ENCODE assay signal across 8 mouse cellular contexts in genomic region chr13:99352758-99353489, GRCm38 (mm10). TPM values are rescaled to one million over a fixed set of nuclear protein-coding genes. Genes with fewer than 3 reads are reported as not detected.
DNase-seq lines count a peak whose midpoint lies in the region; ATAC-seq and TF ChIP-seq lines count a peak whose summit lies in the region.

No protein-coding gene starts in this region.

- WGBS in forebrain, embryonic 13.5 days: 13% methylated on average over 28 of the region's 28 CpGs
- 9% methylated on average over 28 of the region's 28 CpGs for WGBS in large intestine, adult 2 months
- 10% methylated on average over 28 of the region's 28 CpGs for WGBS in liver, postnatal 0 days (ENCODE audit: insufficient replicate concordance)
- 10% methylated on average over 28 of the region's 28 CpGs for WGBS in neural tube, embryonic 14.5 days

- peak overlapping the region; percentile 65; the same call in 1 of the 2 replicates for H3K27ac ChIP-seq in forebrain, embryonic 13.5 days
- 0 out of 2 replicates have a peak overlapping the region, but pooled peaks have one; percentile 86 for H3K27ac ChIP-seq in liver, postnatal 0 days (ENCODE audit: low read depth)
- H3K27ac ChIP-seq in neural tube, embryonic 14.5 days (ENCODE audit: low read depth, low read length): peak overlapping the region; percentile 71

- H3K36me3 ChIP-seq in E14TG2a.4 (ENCODE audit: insufficient read depth, low read length): peaks cover 53% of the 10 kb centered on the region
- H3K36me3 ChIP-seq in forebrain, embryonic 13.5 days (ENCODE audit: poor library complexity, severe bottlenecking): peaks cover 22% of the 10 kb centered on the region
- peaks cover 9% of the 10 kb centered on the region; the same call in 1 of the 2 replicates for H3K36me3 ChIP-seq in liver, postnatal 0 days (replicated peaks; ENCODE audit: insufficient read depth, low read length)
- H3K36me3 ChIP-seq in neural tube, embryonic 14.5 days (ENCODE audit: control insufficient read depth, insufficient read depth, low read length): no peaks in the 10 kb centered on the region

- intact Hi-C loops in heart, postnatal 10 days (cut with DNase I): loop anchor here (2.0 to 10.0 kb wide), 4 partner anchors 160 to 752 kb away; partner anchors contain the start of genes Bdp1, Mccc2 and Serf1

- H3K9me3 ChIP-seq in E14TG2a.4 (ENCODE audit: low read length): no peaks in the 10 kb centered on the region
- H3K9me3 ChIP-seq in forebrain, embryonic 13.5 days (replicated peaks): no peaks in the 10 kb centered on the region
- no peaks in the 10 kb centered on the region for H3K9me3 ChIP-seq in liver, postnatal 0 days (ENCODE audit: low read length)
- H3K9me3 ChIP-seq in neural tube, embryonic 14.5 days (ENCODE audit: control insufficient read depth, low read length): no peaks in the 10 kb centered on the region

- peak; percentile 85 for TF ChIP-seq CTCF in E14TG2a.4 (conservative IDR thresholded peaks at IDR 0.05; ENCODE audit: low read length)
- peak; percentile 100 for TF ChIP-seq CTCF in liver, postnatal 0 days (IDR thresholded peaks at IDR 0.05; ENCODE audit: low read depth)

- peak; percentile 100 for ATAC-seq in cerebellum, adult (ENCODE audit: insufficient number of reproducible peaks, low FRiP score, low TSS enrichment)
- peak; percentile 100 for ATAC-seq in forebrain, embryonic 13.5 days
- ATAC-seq in liver, postnatal 0 days: peak; percentile 100
- peak; percentile 100 for ATAC-seq in neural tube, embryonic 14.5 days (ENCODE audit: low read depth)

- H3K9ac ChIP-seq in forebrain, embryonic 13.5 days: peak overlapping the region; percentile 52; the same call in 1 of the 2 replicates
- no peak overlapping the region for H3K9ac ChIP-seq in liver, postnatal 0 days (replicated peaks)
- H3K9ac ChIP-seq in neural tube, embryonic 14.5 days (replicated peaks; ENCODE audit: low read depth, low read length): 0 out of 2 replicates have a peak overlapping the region, but pooled peaks have one; percentile 39

- peak overlapping the region; percentile 75 for H3K4me3 ChIP-seq in E14TG2a.4 (replicated peaks; ENCODE audit: low read length)
- peak overlapping the region; percentile 38 for H3K4me3 ChIP-seq in forebrain, embryonic 13.5 days
- peak overlapping the region; percentile 40 for H3K4me3 ChIP-seq in liver, postnatal 0 days (ENCODE audit: low read depth, low read length)
- H3K4me3 ChIP-seq in neural tube, embryonic 14.5 days (ENCODE audit: low read depth, low read length): peak overlapping the region; percentile 35

- DNase-seq in heart, postnatal 10 days: peak; percentile 96 to 97
- DNase-seq in large intestine, adult 2 months (ENCODE audit: low read depth, low spot score): peak; percentile 96
- DNase-seq in liver, postnatal 0 days: peak; percentile 93
- DNase-seq in testis, postnatal 10 days (ENCODE audit: low spot score): peak; percentile 89

- H3K4me1 ChIP-seq in E14TG2a.4 (replicated peaks; ENCODE audit: low read depth, low read length): peaks cover 55% of the 10 kb centered on the region
- H3K4me1 ChIP-seq in forebrain, embryonic 13.5 days: peaks cover 5% of the 10 kb centered on the region; the same call in 1 of the 2 replicates
- H3K4me1 ChIP-seq in liver, postnatal 0 days (ENCODE audit: insufficient read depth): peaks cover 5% of the 10 kb centered on the region
- H3K4me1 ChIP-seq in neural tube, embryonic 14.5 days (ENCODE audit: control insufficient read depth, insufficient read depth, low read length): 0 out of 2 replicates have a peak, but pooled peaks cover 4% of the 10 kb centered on the region

- peak overlapping the region; percentile 62 for H3K4me2 ChIP-seq in forebrain, embryonic 13.5 days
- peak overlapping the region; percentile 71 for H3K4me2 ChIP-seq in liver, postnatal 0 days (ENCODE audit: low read depth, low read length)
- peak overlapping the region; percentile 61 for H3K4me2 ChIP-seq in neural tube, embryonic 14.5 days (ENCODE audit: low read depth, low read length)

- no peaks in the 10 kb centered on the region for H3K27me3 ChIP-seq in E14TG2a.4 (ENCODE audit: insufficient read depth, low read length)
- no peaks in the 10 kb centered on the region for H3K27me3 ChIP-seq in forebrain, embryonic 13.5 days
- no peaks in the 10 kb centered on the region for H3K27me3 ChIP-seq in liver, postnatal 0 days (ENCODE audit: insufficient read depth, low read length)
- no peaks in the 10 kb centered on the region for H3K27me3 ChIP-seq in neural tube, embryonic 14.5 days (ENCODE audit: control insufficient read depth, insufficient read depth, low read length)

- TF ChIP-seq EP300 in liver, postnatal 0 days (IDR thresholded peaks at IDR 0.05; ENCODE audit: low read depth): 0 out of 2 replicates have a peak, but pooled peaks have one; percentile 48

RNA-seq across cellular contexts. Expression of gene Mrps27, which starts 8.3 kb away (rescaled TPM):
- polyA plus RNA-seq in forebrain, embryonic 13.5 days (2015; fragmentation: Nextera tagmentation; extraction: Ambion mirVana): 44.9 and 49.2 TPM in 2 replicates
- total RNA-seq in heart, postnatal 10 days (2021): 10 to 100 TPM; 43.8 to 47.1 TPM
- polyA plus RNA-seq in large intestine, adult 2 months (2012; rRNA removed): 18.2 and 21.7 TPM in 2 replicates
- polyA plus RNA-seq in liver, postnatal 0 days (2015; fragmentation: Nextera tagmentation; extraction: Ambion mirVana): 16.6 and 17.3 TPM in 2 replicates
- 40.2 and 43.4 TPM in 2 replicates for polyA plus RNA-seq in neural tube, embryonic 14.5 days (2014; fragmentation: Nextera tagmentation; extraction: Ambion mirVana)

RNA-seq across cellular contexts. Expression of gene Ptcd2, which starts 8.4 kb away (rescaled TPM):
- 47.6 and 49.4 TPM in 2 replicates for polyA plus RNA-seq in forebrain, embryonic 13.5 days (2015; fragmentation: Nextera tagmentation; extraction: Ambion mirVana)
- 10 to 100 TPM; 38.8 to 43.6 TPM for total RNA-seq in heart, postnatal 10 days (2021)
- polyA plus RNA-seq in large intestine, adult 2 months (2012; rRNA removed): 19.0 and 20.8 TPM in 2 replicates
- polyA plus RNA-seq in liver, postnatal 0 days (2015; fragmentation: Nextera tagmentation; extraction: Ambion mirVana): 23.2 and 23.8 TPM in 2 replicates
- polyA plus RNA-seq in neural tube, embryonic 14.5 days (2014; fragmentation: Nextera tagmentation; extraction: Ambion mirVana): 61.4 and 62.1 TPM in 2 replicates

Comparison
In these comparisons a context has a peak if more than half of its experiments do, and no peak if none do; other contexts are left out.
1. Peak in every context shown above with its lines: DNase-seq, ATAC-seq, H3K4me3 ChIP-seq and H3K27ac ChIP-seq.